Mouse (Mus musculus): Measurements from ENCODE around the gene Zbtb8os. TPM values are rescaled to one million over a fixed set of nuclear protein-coding genes. Genes with fewer than 3 reads are reported as not detected.

The Zbtb8os gene
- polyA plus RNA-seq, 1 experiment from 2014 or later: 38.0 TPM

- peaks cover 25% of the 10 kb centered on the region for H3K36me3 ChIP-seq
- 91% methylated on average over 3 of the region's 3 CpGs for WGBS
- no peak overlapping the region for H3K4me3 ChIP-seq
- H3K4me1 ChIP-seq: no peaks in the 10 kb centered on the region
- H3K27me3 ChIP-seq (replicated peaks): no peaks in the 10 kb centered on the region
- no peaks in the 10 kb centered on the region for H3K9me3 ChIP-seq
- no peak for ATAC-seq (ENCODE audit: low FRiP score, low read depth)
- H3K4me2 ChIP-seq (replicated peaks): no peak overlapping the region
- no peak overlapping the region for H3K9ac ChIP-seq
- H3K27ac ChIP-seq: no peak overlapping the region
Observed at GRCm38 (mm10) chr4:129364379-129364778, 28.9 kb downstream of the Zbtb8os start.

GRCm38 (mm10) chr4:129365224-129365623, 29.7 kb downstream of the Zbtb8os start:
- Histone ChIP-seq H3K27ac (no peak overlapping the region), H3K36me3 (peaks cover 16% of the 10 kb centered on the region), H3K4me2 (replicated peaks) (no peak overlapping the region), H3K27me3 (replicated peaks) (no peaks in the 10 kb centered on the region), H3K4me1 (no peaks in the 10 kb centered on the region), H3K9ac (no peak overlapping the region), H3K4me3 (no peak overlapping the region), H3K9me3 (no peaks in the 10 kb centered on the region)
- WGBS: 90% methylated on average over 5 of the region's 5 CpGs
- no peak for ATAC-seq (ENCODE audit: low FRiP score, low read depth)

- H3K36me3 ChIP-seq: peaks cover 8% of the 10 kb centered on the region; the same call in 1 of the 2 replicates
- WGBS: 92% methylated on average over 3 of the region's 3 CpGs
- H3K9me3 ChIP-seq: no peaks in the 10 kb centered on the region
- ATAC-seq (ENCODE audit: low FRiP score, low read depth): no peak
- no peaks in the 10 kb centered on the region for H3K27me3 ChIP-seq (replicated peaks)
- H3K9ac ChIP-seq: no peak overlapping the region
- H3K4me2 ChIP-seq (replicated peaks): no peak overlapping the region
- no peak overlapping the region for H3K27ac ChIP-seq
- no peaks in the 10 kb centered on the region for H3K4me1 ChIP-seq
- no peak overlapping the region for H3K4me3 ChIP-seq
Observed at GRCm38 (mm10) chr4:129371391-129371790, 35.9 kb downstream of the Zbtb8os start.

GRCm38 (mm10) chr4:129373202-129373976, 37.9 kb downstream of the Zbtb8os start:
- H3K9ac ChIP-seq: no peak overlapping the region
- H3K9me3 ChIP-seq: no peaks in the 10 kb centered on the region
- no peaks in the 10 kb centered on the region for H3K27me3 ChIP-seq (replicated peaks)
- no peaks in the 10 kb centered on the region for H3K36me3 ChIP-seq
- H3K4me1 ChIP-seq: 0 out of 2 replicates have a peak, but pooled peaks cover 2% of the 10 kb centered on the region
- H3K4me2 ChIP-seq (replicated peaks): no peak overlapping the region
- ATAC-seq (ENCODE audit: low FRiP score, low read depth): no peak
- H3K27ac ChIP-seq: no peak overlapping the region
- WGBS: 33% methylated on average over 8 of the region's 8 CpGs
- no peak overlapping the region for H3K4me3 ChIP-seq

DNA sequence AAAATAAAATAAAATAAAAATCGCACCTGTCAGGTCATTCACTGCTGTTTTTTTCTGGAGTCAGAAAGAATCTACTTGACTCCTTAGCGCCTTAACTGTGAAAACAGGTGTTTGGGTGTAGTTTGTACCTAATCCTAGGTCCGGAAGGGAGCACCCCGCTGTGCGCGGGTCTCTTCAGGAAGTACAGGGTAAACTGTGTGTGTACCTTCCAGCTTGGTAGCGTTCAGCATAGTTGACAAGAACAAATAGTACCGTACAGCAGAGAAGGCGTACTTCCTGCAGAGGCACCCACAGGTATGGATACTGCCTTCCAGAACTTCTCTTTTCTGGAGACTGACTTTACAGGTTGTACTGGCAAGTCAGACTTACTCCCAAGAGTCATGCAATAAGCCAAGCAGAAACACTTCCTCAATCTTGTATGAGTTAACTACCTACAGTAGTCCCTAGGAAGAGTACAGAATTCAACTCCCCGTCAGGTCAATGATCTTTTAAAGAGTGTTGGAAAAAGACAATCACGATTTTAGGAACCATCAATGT, 38.8 kb downstream of the Zbtb8os start:
- 51% methylated on average over 11 of the region's 11 CpGs for WGBS
- Histone ChIP-seq H3K4me1 (0 out of 2 replicates have a peak, but pooled peaks cover 2% of the 10 kb centered on the region), H3K9me3 (no peaks in the 10 kb centered on the region), H3K27ac (no peak overlapping the region), H3K27me3 (replicated peaks) (peaks cover 6% of the 10 kb centered on the region; the same call in 1 of the 2 replicates), H3K4me3 (no peak overlapping the region), H3K9ac (no peak overlapping the region), H3K36me3 (no peaks in the 10 kb centered on the region), H3K4me2 (replicated peaks) (no peak overlapping the region)
- no peak for ATAC-seq (ENCODE audit: low FRiP score, low read depth)

- Histone ChIP-seq H3K4me1 (0 out of 2 replicates have a peak, but pooled peaks cover 2% of the 10 kb centered on the region), H3K4me3 (no peak overlapping the region), H3K9me3 (no peaks in the 10 kb centered on the region), H3K27ac (no peak overlapping the region), H3K36me3 (no peaks in the 10 kb centered on the region), H3K27me3 (replicated peaks) (peaks cover 10% of the 10 kb centered on the region; the same call in 1 of the 2 replicates), H3K9ac (no peak overlapping the region), H3K4me2 (replicated peaks) (no peak overlapping the region)
- WGBS: 17% methylated on average over 6 of the region's 6 CpGs
- ATAC-seq (ENCODE audit: low FRiP score, low read depth): no peak
Observed at GRCm38 (mm10) chr4:129375000-129375399, 39.5 kb downstream of the Zbtb8os start.

- Histone ChIP-seq H3K4me1 (0 out of 2 replicates have a peak, but pooled peaks cover 2% of the 10 kb centered on the region), H3K36me3 (no peaks in the 10 kb centered on the region), H3K4me3 (no peak overlapping the region), H3K9ac (no peak overlapping the region), H3K27me3 (replicated peaks) (peaks cover 10% of the 10 kb centered on the region; the same call in 1 of the 2 replicates), H3K4me2 (replicated peaks) (peak overlapping the region; percentile 67; the same call in 1 of the 2 replicates), H3K9me3 (no peaks in the 10 kb centered on the region), H3K27ac (no peak overlapping the region)
- no peak for ATAC-seq (ENCODE audit: low FRiP score, low read depth)
- WGBS: 75% methylated on average over 5 of the region's 5 CpGs
Observed at GRCm38 (mm10) chr4:129375821-129376220, 40.3 kb downstream of the Zbtb8os start.

- peak overlapping the region; percentile 71 for H3K27ac ChIP-seq
Observed at GRCm38 (mm10) chr4:129376961-129377545, 41.6 kb downstream of the Zbtb8os start.

DNA sequence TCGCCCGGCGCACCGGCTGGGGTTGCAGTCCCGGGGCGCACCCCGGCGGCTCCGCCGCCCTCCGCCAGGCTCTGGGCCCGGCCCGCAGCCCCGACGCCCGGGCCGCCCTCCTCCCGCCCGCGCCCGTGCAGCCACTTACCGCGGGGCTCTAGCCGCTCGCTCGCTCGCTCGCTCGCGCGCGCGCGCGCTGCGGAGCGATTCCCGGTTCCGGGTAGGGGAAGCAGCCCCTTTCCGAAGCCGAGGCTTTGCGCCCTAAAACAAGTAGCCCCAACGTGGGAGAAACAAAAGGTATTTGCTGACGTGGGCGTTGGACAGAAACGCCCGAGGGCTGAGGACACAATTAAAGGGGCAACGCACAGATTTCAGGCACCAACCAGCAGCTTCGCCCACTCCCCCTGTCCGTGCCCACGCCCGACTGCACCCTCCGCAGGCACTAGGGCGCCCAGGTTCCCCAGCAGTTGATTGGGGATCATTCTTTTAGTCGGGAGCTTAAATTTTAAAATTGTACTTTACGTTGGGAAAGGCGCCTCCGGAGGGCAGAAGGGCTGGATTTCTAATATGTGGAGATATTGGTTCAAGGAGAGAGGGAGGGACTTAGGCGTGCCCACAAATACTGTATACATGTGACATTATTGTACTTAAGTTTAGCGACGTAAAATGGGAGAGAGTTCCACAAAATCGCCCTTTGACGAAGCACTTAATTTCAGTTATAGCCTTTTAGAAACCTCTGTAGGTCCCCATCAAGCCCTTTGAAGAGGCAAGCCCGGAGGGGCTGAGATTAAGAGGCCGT, 42.3 kb downstream of the Zbtb8os start, which contains the start of gene Zbtb8a:
Gene Zbtb8a (minus strand): TSS at position 516 of the 790 bp plus-strand sequence.
- peak; percentile 73 for ATAC-seq (ENCODE audit: low FRiP score, low read depth)
- H3K4me1 ChIP-seq: 0 out of 2 replicates have a peak, but pooled peaks cover 2% of the 10 kb centered on the region
- peaks cover 10% of the 10 kb centered on the region; the same call in 1 of the 2 replicates for H3K27me3 ChIP-seq (replicated peaks)
- WGBS: 2% methylated on average over 54 of the region's 65 CpGs
- peak within 1 kb of the TSS; percentile 67 for H3K4me2 ChIP-seq (replicated peaks)
- H3K27ac ChIP-seq: peak within 1 kb of the TSS; percentile 71
- no peaks in the 10 kb centered on the region for H3K36me3 ChIP-seq
- H3K4me3 ChIP-seq: peak within 1 kb of the TSS; percentile 90
- peak within 1 kb of the TSS; percentile 87 for H3K9ac ChIP-seq
- H3K9me3 ChIP-seq: no peaks in the 10 kb centered on the region; the same call in 1 of the 2 replicates

More at GRCm38 (mm10) chr4:129376961-129377545, 41.6 kb downstream of the Zbtb8os start:
- Histone ChIP-seq H3K4me2 (replicated peaks) (peak overlapping the region; percentile 67), H3K9ac (peak overlapping the region; percentile 87), H3K4me3 (peak overlapping the region; percentile 90), H3K27me3 (replicated peaks) (peaks cover 10% of the 10 kb centered on the region; the same call in 1 of the 2 replicates), H3K4me1 (0 out of 2 replicates have a peak, but pooled peaks cover 2% of the 10 kb centered on the region), H3K9me3 (no peaks in the 10 kb centered on the region; the same call in 1 of the 2 replicates), H3K36me3 (no peaks in the 10 kb centered on the region)
- ATAC-seq (ENCODE audit: low FRiP score, low read depth): peak; percentile 50
- under 1% methylated on average over 65 of the region's 68 CpGs for WGBS

DNA sequence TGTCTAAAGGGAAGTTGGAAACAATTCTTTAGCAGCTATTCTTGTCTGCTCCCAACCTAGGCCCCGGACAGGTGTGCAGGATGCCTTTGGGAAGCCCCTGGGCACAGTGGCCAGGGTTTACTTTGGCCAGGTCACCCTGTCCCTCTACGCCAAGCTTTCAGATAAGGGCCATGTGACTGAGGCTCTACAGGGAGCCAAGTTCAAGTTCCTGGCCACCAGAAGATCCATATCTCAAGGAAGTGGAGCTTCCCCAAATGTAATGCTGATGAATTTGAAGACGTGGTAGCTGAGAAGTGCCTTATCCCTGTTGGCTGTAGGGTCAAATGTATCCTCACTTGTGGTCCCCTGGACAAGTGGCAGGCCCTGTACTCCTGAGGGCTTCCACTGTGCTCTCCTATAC, 44.3 kb downstream of the Zbtb8os start:
- 82% methylated on average over 3 of the region's 3 CpGs for WGBS
- H3K4me1 ChIP-seq: 0 out of 2 replicates have a peak, but pooled peaks cover 2% of the 10 kb centered on the region
- H3K27me3 ChIP-seq (replicated peaks): peaks cover 10% of the 10 kb centered on the region; the same call in 1 of the 2 replicates
- no peaks in the 10 kb centered on the region; the same call in 1 of the 2 replicates for H3K9me3 ChIP-seq
- H3K4me2 ChIP-seq (replicated peaks): no peak overlapping the region
- no peak overlapping the region for H3K4me3 ChIP-seq
- ATAC-seq (ENCODE audit: low FRiP score, low read depth): no peak
- H3K36me3 ChIP-seq: no peaks in the 10 kb centered on the region
- H3K9ac ChIP-seq: no peak overlapping the region
- H3K27ac ChIP-seq: no peak overlapping the region

DNA sequence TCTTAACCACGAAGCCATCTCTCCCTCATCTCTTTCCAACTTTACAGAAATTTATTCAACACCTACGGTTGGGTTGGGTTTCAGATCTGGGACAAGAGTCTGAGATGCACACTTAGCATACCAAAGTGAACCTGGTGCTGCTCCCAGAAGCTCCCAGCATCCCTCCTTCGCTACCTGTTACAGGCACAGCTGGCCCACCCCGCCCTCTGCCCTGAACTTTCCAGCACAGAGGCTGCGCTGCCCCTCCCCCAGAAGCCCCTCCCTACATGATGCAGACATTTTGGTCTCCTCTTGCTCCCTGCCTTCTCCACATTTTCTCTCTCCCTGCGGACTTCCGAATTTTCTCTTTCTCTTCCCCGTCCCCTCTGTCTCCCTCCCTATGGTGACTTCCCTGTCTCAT, 45.7 kb downstream of the Zbtb8os start:
- Histone ChIP-seq H3K27me3 (replicated peaks) (peaks cover 10% of the 10 kb centered on the region; the same call in 1 of the 2 replicates), H3K27ac (no peak overlapping the region), H3K9ac (no peak overlapping the region), H3K4me1 (0 out of 2 replicates have a peak, but pooled peaks cover 2% of the 10 kb centered on the region), H3K9me3 (no peaks in the 10 kb centered on the region; the same call in 1 of the 2 replicates), H3K4me3 (no peak overlapping the region), H3K4me2 (replicated peaks) (no peak overlapping the region), H3K36me3 (no peaks in the 10 kb centered on the region)
- 76% methylated on average over 8 of the region's 8 CpGs for WGBS
- ATAC-seq (ENCODE audit: low FRiP score, low read depth): no peak
